Mouse (Mus musculus) lung, embryonic 16.5 days (tissue): ENCODE results near the gene Lonp1. TPM values are rescaled to one million over a fixed set of nuclear protein-coding genes. Genes with fewer than 3 reads are reported as not detected.

Experiments
- ATAC-seq: fragments of 200-750 bp; cut with Nextera tagmentation; 2 replicates; pipeline ENCODE4 v1.8.0; 2017; ENCODE audit warnings: low read depth, mild to moderate bottlenecking, moderate library complexity
- H3K27ac ChIP-seq: fragments of 300-500 bp; sonication (generic); 2 replicates; pipeline ENCODE4 v1.5.1; 2014; ENCODE audit warnings: mild to moderate bottlenecking, control low read depth, low read length
- H3K27me3 ChIP-seq: fragments of 300-500 bp; sonication (generic); 2 replicates; pipeline ENCODE4 v1.6.1; 2014; ENCODE audit warnings: low read depth, low read length, mixed read lengths; ENCODE audit not compliant: control insufficient read depth, insufficient read depth
- H3K36me3 ChIP-seq: fragments of 300-500 bp; sonication (generic); 2 replicates; pipeline ENCODE4 v1.6.1; 2014; ENCODE audit warnings: low read length; ENCODE audit not compliant: control insufficient read depth, insufficient read depth
- H3K4me1 ChIP-seq: fragments of 300-500 bp; sonication (generic); replicated peaks from 2 replicates; pipeline ENCODE4 v1.6.1; 2014; ENCODE audit warnings: low read length, mixed read lengths; ENCODE audit not compliant: control insufficient read depth, insufficient read depth
- H3K4me2 ChIP-seq: fragments of 300-500 bp; sonication (generic); 2 replicates; pipeline ENCODE4 v1.6.1; 2014; ENCODE audit warnings: low read depth, low read length, control low read depth
- H3K4me3 ChIP-seq: fragments of 300-500 bp; sonication (generic); 2 replicates; pipeline ENCODE4 v1.5.1; 2014; ENCODE audit warnings: mild to moderate bottlenecking, low read length, control low read depth
- H3K9ac ChIP-seq: fragments of 300-500 bp; sonication (generic); 2 replicates; pipeline ENCODE4 v1.6.1; 2014; ENCODE audit warnings: low read length, control low read depth
- H3K9me3 ChIP-seq: fragments of 300-500 bp; sonication (generic); 2 replicates; pipeline ENCODE4 v1.6.1; 2016; ENCODE audit warnings: low read length; ENCODE audit not compliant: control insufficient read depth
- WGBS: fragments of 180-500 bp; shearing (Covaris S2); extraction: QIAGEN DNeasy Blood & Tissue Kit; methylation state at CpG from one replicate; pipeline ENCODE4 v1.1.7; 2014; 5-methylcytosine and 5-hydroxymethylcytosine counted together
- polyA plus RNA-seq: library from polyadenylated mRNA; unstranded; fragments of >200 nt; fragmentation: Nextera tagmentation; extraction: Ambion mirVana; gene quantifications from 2 replicates; pipeline ENCODE4 v1.2.1, GENCODE M21; 2015

Lonp1 gene
- polyA plus RNA-seq, 1 experiment from 2014 or later = 41.1 TPM

DNA sequence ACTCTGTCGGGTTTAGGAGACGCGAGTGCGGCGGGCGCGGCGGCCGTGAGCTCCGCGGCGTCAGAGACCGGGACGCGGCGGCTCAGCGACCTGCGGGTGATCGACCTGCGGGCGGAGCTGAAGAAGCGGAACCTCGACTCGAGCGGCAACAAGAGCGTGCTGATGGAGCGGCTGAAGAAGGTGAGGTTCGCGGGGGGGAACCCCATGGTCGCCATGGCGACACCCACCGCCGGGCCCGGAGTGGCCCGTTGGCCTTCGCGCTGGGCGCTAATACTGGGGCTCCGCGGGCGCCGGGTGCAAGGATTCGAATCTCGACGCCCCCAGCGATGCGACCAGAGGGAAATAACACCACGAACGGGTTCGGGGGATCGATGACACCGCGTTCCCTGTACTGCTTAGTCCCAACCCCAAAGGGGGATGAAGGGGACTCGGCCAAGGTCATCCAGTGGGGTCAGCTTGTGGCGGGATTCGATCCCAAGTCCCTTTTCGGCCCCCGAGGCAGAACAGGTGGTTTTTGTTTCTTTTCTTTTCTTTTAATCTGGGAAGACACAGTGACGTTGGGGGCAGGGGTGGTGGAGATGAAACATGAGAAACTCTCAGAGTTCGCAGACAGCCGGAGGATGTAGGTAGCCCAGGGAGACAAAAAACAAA, 41.4 kb downstream of the Lonp1 start:
- Histone ChIP-seq H3K4me3 (peak overlapping the region; percentile 97), H3K9ac (peak overlapping the region; percentile 96), H3K4me1 (peaks cover 30% of the 10 kb centered on the region), H3K9me3 (no peaks in the 10 kb centered on the region), H3K27ac (peak overlapping the region; percentile 94), H3K36me3 (peaks cover 38% of the 10 kb centered on the region), H3K4me2 (peak overlapping the region; percentile 85), H3K27me3 (no peaks in the 10 kb centered on the region)
- peak; percentile 12 for ATAC-seq
- WGBS = under 1% methylated on average over 60 of the region's 61 CpGs

GRCm38 (mm10) chr17:56584257-56585130, 42.2 kb downstream of the Lonp1 start, which contains the start of the genes Safb2 and Safb:
Gene Safb2, minus strand, starts transcription at chr17:56584585.
Gene Safb, plus strand, starts transcription at chr17:56584825.
- H3K4me2 ChIP-seq = peak within 1 kb of the TSS; percentile 85
- peak within 1 kb of the TSS; percentile 98 for H3K4me3 ChIP-seq
- no peaks in the 10 kb centered on the region for H3K9me3 ChIP-seq
- H3K4me1 ChIP-seq = peaks cover 30% of the 10 kb centered on the region
- WGBS = under 1% methylated on average over 83 of the region's 101 CpGs
- H3K36me3 ChIP-seq = peaks cover 40% of the 10 kb centered on the region
- ATAC-seq = peak; percentile 96
- H3K9ac ChIP-seq = peak within 1 kb of the TSS; percentile 96
- H3K27me3 ChIP-seq = no peaks in the 10 kb centered on the region
- peak within 1 kb of the TSS; percentile 97 for H3K27ac ChIP-seq

GRCm38 (mm10) chr17:56583611-56584256, 43.0 kb downstream of the Lonp1 start:
- Histone ChIP-seq H3K9ac (peak overlapping the region; percentile 96), H3K27me3 (no peaks in the 10 kb centered on the region), H3K9me3 (no peaks in the 10 kb centered on the region), H3K4me3 (peak overlapping the region; percentile 98), H3K4me2 (peak overlapping the region; percentile 71), H3K27ac (peak overlapping the region; percentile 97), H3K36me3 (peaks cover 37% of the 10 kb centered on the region), H3K4me1 (peaks cover 30% of the 10 kb centered on the region)
- ATAC-seq = no peak
- 1% methylated on average over 33 of the region's 33 CpGs for WGBS

DNA sequence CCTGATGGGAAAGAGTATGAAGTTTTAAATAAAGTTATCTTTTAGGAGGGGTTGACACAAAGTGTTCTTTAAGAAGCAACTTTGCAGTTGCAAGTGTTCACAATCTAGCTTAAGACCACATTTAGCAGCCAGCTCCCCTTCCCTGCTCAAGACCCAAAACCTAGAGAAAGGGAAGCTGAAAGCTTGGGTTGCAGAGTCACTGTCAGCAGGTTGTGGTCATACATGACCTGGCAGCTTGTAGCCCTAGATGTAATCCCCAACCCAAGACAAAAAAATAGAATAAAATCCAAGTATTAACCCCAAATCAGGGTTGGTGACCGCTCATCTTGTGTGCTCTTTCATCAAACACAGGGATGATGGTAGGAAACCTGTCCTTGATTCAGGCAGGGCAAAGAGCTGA, 43.6 kb downstream of the Lonp1 start:
- WGBS = 70% methylated on average over 1 of the region's 1 CpGs
- H3K4me2 ChIP-seq = peak overlapping the region; percentile 71
- H3K4me3 ChIP-seq = peak overlapping the region; percentile 98
- H3K4me1 ChIP-seq = peaks cover 30% of the 10 kb centered on the region
- peak overlapping the region; percentile 96 for H3K9ac ChIP-seq
- H3K27ac ChIP-seq = no peak overlapping the region
- peaks cover 38% of the 10 kb centered on the region for H3K36me3 ChIP-seq
- no peak for ATAC-seq
- no peaks in the 10 kb centered on the region for H3K9me3 ChIP-seq
- H3K27me3 ChIP-seq = no peaks in the 10 kb centered on the region

DNA sequence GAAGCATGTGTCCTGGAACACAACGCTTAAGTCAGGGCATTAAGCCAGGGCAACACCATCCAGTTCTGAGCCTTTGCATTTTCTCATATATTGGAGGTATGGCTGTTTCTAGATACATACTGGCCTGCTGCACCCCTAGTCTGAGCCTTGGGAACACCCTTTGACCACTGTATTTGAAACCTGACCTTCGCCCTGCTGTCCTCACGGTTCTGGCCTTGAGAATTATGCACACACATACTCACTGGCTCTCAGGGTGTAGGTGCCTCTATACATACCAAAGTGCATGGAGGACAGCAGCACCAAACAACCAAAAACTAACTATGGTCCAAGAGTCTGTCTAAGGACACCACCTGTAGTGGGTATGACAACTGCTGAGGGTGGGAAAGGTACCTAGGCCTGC, 53.7 kb downstream of the Lonp1 start:
- Histone ChIP-seq H3K27ac (no peak overlapping the region), H3K4me1 (no peaks in the 10 kb centered on the region), H3K4me2 (no peak overlapping the region), H3K9ac (no peak overlapping the region), H3K36me3 (peaks cover 70% of the 10 kb centered on the region), H3K9me3 (no peaks in the 10 kb centered on the region), H3K4me3 (no peak overlapping the region), H3K27me3 (no peaks in the 10 kb centered on the region)
- 92% methylated on average over 3 of the region's 3 CpGs for WGBS
- ATAC-seq = no peak; the same call in 1 of the 2 replicates

GRCm38 (mm10) chr17:56572154-56572553, 54.5 kb downstream of the Lonp1 start:
- Histone ChIP-seq H3K36me3 (peaks cover 70% of the 10 kb centered on the region), H3K27me3 (no peaks in the 10 kb centered on the region), H3K4me3 (no peak overlapping the region), H3K9me3 (no peaks in the 10 kb centered on the region), H3K9ac (no peak overlapping the region), H3K27ac (no peak overlapping the region), H3K4me2 (no peak overlapping the region), H3K4me1 (no peaks in the 10 kb centered on the region)
- ATAC-seq = no peak
- WGBS = 32% methylated on average over 1 of the region's 1 CpGs

GRCm38 (mm10) chr17:56570287-56570686, 56.4 kb downstream of the Lonp1 start:
- Histone ChIP-seq H3K36me3 (peaks cover 80% of the 10 kb centered on the region), H3K4me2 (no peak overlapping the region), H3K27me3 (no peaks in the 10 kb centered on the region), H3K9me3 (no peaks in the 10 kb centered on the region), H3K9ac (no peak overlapping the region), H3K4me1 (no peaks in the 10 kb centered on the region), H3K4me3 (no peak overlapping the region), H3K27ac (no peak overlapping the region)
- ATAC-seq = no peak
- WGBS = 90% methylated on average over 4 of the region's 4 CpGs

DNA sequence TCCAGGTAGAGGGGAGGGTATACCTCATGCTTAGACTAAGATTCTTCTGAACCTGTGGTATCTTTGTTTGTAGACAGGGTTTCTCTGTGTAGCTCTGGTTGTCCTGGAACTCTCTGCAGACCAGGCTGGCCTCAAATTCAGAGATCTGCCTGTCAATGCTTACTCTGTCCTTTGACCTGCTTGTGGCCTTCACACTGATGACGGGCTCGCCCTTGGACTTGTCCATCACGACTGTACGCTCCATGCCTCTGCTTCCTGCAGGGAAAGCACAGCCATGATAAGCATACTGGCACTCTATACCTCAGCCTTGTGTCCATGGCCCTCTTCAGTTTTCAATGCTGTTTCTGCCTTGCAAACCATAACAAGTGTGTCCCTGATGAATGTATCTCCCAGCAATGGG, 59.3 kb downstream of the Lonp1 start:
- Histone ChIP-seq H3K4me1 (no peaks in the 10 kb centered on the region), H3K27ac (no peak overlapping the region), H3K9me3 (no peaks in the 10 kb centered on the region), H3K27me3 (no peaks in the 10 kb centered on the region), H3K36me3 (peaks cover 84% of the 10 kb centered on the region), H3K4me2 (no peak overlapping the region), H3K4me3 (no peak overlapping the region), H3K9ac (no peak overlapping the region)
- no peak for ATAC-seq
- 83% methylated on average over 4 of the region's 4 CpGs for WGBS

- ATAC-seq = no peak
- no peaks in the 10 kb centered on the region for H3K9me3 ChIP-seq
- no peak overlapping the region for H3K27ac ChIP-seq
- H3K4me1 ChIP-seq = no peaks in the 10 kb centered on the region
- H3K9ac ChIP-seq = no peak overlapping the region
- WGBS = 88% methylated on average over 5 of the region's 5 CpGs
- H3K27me3 ChIP-seq = no peaks in the 10 kb centered on the region
- H3K36me3 ChIP-seq = peaks cover 88% of the 10 kb centered on the region
- H3K4me2 ChIP-seq = no peak overlapping the region
- H3K4me3 ChIP-seq = no peak overlapping the region
Measured at GRCm38 (mm10) chr17:56566918-56567317, 59.8 kb downstream of the Lonp1 start.
